Mouse (Mus musculus) ovary, adult 10 weeks (tissue): ENCODE results near the gene Gm29049. TPM values are rescaled to one million over a fixed set of nuclear protein-coding genes. Genes with fewer than 3 reads are reported as not detected.

Experiments used
- polyA plus RNA-seq: library from polyadenylated mRNA; stranded (reverse); fragments of 350-450 nt; fragmentation: Illumina TruSeq; extraction: RNeasy Lipid Tissue Mini Kit (QIAGEN cat#74804); gene quantifications from one replicate; pipeline ENCODE4 v1.2.3, GENCODE M21; 2014

Gene Gm29049
- not detected for polyA plus RNA-seq

GRCm38 (mm10) chrY:7997068-7997467 lies at the start of gene Gm29049:
Gene Gm29049, minus strand, starts transcription at chrY:7997168.

Other genes with a start within 250 kb of the Gm29049 start
- gene Gm20825, start 74.3 kb upstream of the Gm29049 start, polyA plus RNA-seq: not detected